Mouse (Mus musculus) adrenal gland, postnatal 25 days (tissue): Measurements from ENCODE around the gene Caly. TPM values are rescaled to one million over a fixed set of nuclear protein-coding genes. Genes with fewer than 3 reads are reported as not detected.
A peak's percentile ranks its signal among the peaks of the same experiment; 100 is the strongest.

Experiments used
- DNase-seq: peaks from one replicate; pipeline ENCODE4 v3.0.0; 2021; ENCODE audit warnings: mixed read lengths
- total RNA-seq: library from RNA; stranded (reverse); gene quantifications from 2 replicates; pipeline ENCODE4 v1.2.3, GENCODE M21; 2021

Gene Caly
- total RNA-seq, 1 experiment from 2014 or later, result 5.8 TPM

DNA sequence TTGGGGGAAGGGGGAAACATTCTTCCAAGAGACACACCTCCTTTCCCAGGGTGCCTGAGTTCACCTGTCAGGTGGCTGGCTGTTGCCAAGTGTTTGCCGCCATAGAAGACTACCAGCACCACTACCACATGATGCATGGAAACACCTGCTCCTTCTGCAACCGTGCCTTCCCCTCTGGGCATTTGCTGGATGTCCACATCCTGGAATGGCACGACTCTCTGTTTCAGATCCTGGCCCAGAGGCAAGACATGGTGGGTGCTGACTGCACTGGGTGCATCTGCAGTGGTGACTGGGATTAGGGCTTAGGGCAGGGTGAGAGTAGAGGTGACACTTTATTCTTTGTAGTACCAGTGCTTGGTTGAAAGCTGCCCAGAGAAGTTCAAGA is 45.2 kb downstream of the Caly start:
- no peak for DNase-seq

DNA sequence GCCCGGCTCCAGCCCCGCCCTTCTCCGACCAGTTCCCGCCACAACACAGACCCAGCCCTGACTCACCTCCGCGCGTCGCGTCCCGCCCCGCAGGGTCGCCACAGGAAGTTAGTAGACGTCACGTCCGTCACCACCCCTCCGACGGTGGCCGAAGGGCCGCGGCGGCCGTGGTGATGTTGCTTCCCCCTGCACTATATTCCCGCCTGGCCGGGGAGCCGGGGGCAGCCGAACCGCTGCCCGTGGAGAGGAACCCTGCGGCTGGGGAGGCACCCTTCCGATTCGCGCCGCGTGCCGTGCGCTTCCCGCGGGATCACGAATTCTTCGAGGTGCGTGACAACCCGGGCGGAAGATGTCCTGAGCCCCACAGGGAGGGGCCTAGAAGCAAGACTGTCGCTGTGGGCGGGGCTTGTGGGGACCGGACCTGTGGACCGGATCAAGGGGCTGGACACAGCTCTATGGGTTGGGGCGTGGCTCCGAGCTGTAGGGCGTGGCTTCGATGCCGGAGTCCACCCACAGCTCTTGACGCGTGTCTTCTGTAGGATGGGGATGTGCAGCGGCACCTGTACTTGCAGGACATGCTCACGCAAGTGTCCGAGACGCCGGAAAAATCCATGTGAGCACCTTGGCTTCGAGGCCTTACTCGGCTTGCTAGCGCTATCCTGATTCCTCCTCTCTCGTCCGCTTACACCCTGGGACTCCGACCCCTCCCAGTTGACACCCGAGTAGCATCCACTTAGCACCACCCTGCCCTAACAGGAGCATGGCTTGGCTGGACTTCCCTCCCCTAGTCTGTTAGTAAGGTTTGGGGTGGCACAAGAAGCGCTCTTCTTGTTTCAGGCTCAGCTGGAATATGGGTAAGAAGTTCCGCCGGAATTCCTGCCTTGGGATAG is 45.8 kb downstream of the Caly start, which contains the start of the genes Zfp511 and Tubgcp2:
Zfp511 (plus strand) TSS at position 111 of the 890 bp plus-strand sequence.
Tubgcp2 (minus strand) TSS at position 389 of the 890 bp plus-strand sequence.
- peak; percentile 96 for DNase-seq

DNA sequence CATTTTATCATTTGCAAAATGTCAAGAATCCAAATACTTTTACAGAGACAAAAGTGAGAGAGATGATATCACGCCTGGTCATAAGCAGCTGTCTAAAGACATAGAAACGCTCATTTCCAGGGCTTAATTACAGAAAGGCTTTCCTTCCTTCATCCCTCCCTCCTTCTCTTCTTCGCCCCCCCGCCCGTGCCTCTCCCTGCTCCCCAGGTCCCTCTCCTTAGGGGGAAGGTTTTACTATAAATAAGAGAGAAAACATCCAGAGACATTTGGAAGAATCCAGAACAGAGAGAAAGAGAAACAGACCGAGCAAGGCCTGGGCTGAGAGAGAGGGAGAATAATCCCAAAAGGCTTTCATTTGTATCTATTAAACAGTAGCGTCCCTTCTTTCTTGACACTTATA is 46.9 kb downstream of the Caly start:
- DNase-seq, result no peak

- DNase-seq, result no peak
Observed at GRCm38 (mm10) chr7:140033386-140033785, 49.0 kb downstream of the Caly start.

DNA sequence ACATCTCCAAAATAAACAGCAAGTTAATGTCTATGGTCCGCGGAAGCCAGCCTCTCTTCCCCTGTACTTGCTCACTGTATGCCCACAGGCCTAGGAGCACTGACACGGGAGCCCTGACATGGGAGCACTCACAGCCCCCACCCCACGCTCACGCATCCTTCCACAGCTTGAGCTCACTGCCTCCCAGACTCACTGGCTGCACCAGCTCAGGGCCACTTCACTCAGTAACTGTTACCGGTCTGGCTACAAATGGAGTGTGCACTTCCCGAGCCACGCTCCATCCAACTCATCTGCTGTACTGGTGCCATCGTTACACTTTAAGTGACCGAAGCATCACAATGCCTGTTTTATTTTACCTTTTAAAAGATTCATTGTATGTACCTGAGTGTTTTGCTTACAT is 50.0 kb downstream of the Caly start:
- DNase-seq, result no peak

- DNase-seq, result no peak
Observed at GRCm38 (mm10) chr7:140031771-140032170, 50.6 kb downstream of the Caly start.

Other genes with a start within 250 kb of the Caly start
- 2.3 and 3.6 TPM in 2 replicates for gene Adgra1, start 248.4 kb downstream of the Caly start, total RNA-seq
- gene Kndc1, start 187.9 kb downstream of the Caly start, total RNA-seq, result 0.57 and 1.1 TPM in 2 replicates
- not detected in 2 replicates for gene Utf1, start 138.8 kb downstream of the Caly start, total RNA-seq
- gene 6430531B16Rik, start 103.8 kb downstream of the Caly start, total RNA-seq, result 0.61 TPM in 1 of 2 replicates, not detected in the other
- 1.9 and 2.1 TPM in 2 replicates for gene Adam8, start 90.0 kb downstream of the Caly start, total RNA-seq
- 24.5 and 26.2 TPM in 2 replicates for gene Zfp511, start 46.2 kb downstream of the Caly start, total RNA-seq
- gene Tubgcp2, start 45.9 kb downstream of the Caly start, total RNA-seq, result 21.1 and 31.8 TPM in 2 replicates
- gene Msx3, start 33.5 kb downstream of the Caly start, total RNA-seq, result not detected in 2 replicates
- not detected in 2 replicates for gene Prap1, start 10.8 kb upstream of the Caly start, total RNA-seq
- 68.5 and 85.2 TPM in 2 replicates for gene Fuom, start 19.9 kb upstream of the Caly start, total RNA-seq
- 30.3 and 33.5 TPM in 2 replicates for gene Paox, start 33.3 kb upstream of the Caly start, total RNA-seq
- gene Echs1, start 33.9 kb upstream of the Caly start, total RNA-seq, result 435 and 524 TPM in 2 replicates
- 35.9 and 39.5 TPM in 2 replicates for gene Mtg1, start 55.0 kb upstream of the Caly start, total RNA-seq
- gene Sprn, start 72.3 kb upstream of the Caly start, total RNA-seq, result 0.76 and 0.79 TPM in 2 replicates
- not detected in 2 replicates for gene Olfr522, start 82.2 kb upstream of the Caly start, total RNA-seq
- gene Olfr523, start 90.7 kb upstream of the Caly start, total RNA-seq, result not detected in 2 replicates
- not detected in 2 replicates for gene Olfr524, start 123.4 kb upstream of the Caly start, total RNA-seq
- not detected in 2 replicates for gene Cd163l1, start 135.7 kb upstream of the Caly start, total RNA-seq
- gene 5830411N06Rik, start 164.7 kb upstream of the Caly start, total RNA-seq, result not detected in 2 replicates
- not detected in 2 replicates for gene Olfr525, start 238.3 kb upstream of the Caly start, total RNA-seq